Mouse (Mus musculus) gastrocnemius, postnatal 36 days (tissue): ENCODE results near the gene Elf3. TPM values are rescaled to one million over a fixed set of nuclear protein-coding genes. Genes with fewer than 3 reads are reported as not detected.

ENCODE experiments used
- total RNA-seq, 2 experiments: library from RNA; stranded (reverse); gene quantifications; 2 replicates each; pipeline ENCODE4 v1.2.3; 2021

The Elf3 gene
- total RNA-seq, 2 experiments from 2014 or later, result not detected

Other genes with a start within 250 kb of the Elf3 start
- gene Lgr6, start 153.3 kb downstream of the Elf3 start, total RNA-seq, result under 1 TPM; 0.39 to 0.51 TPM
- gene Ptpn7, start 125.9 kb downstream of the Elf3 start, total RNA-seq, result under 1 TPM; 0.27 to 0.56 TPM
- 10 to 100 TPM; 15.6 to 16.9 TPM for gene Arl8a, start 111.7 kb downstream of the Elf3 start, total RNA-seq
- under 1 TPM; 0.26 to 0.42 TPM for gene Gpr37l1, start 90.9 kb downstream of the Elf3 start, total RNA-seq
- 10 to 100 TPM; 11.1 to 11.3 TPM for gene Rnpep, start 25.5 kb upstream of the Elf3 start, total RNA-seq
- gene Timm17a, start 55.2 kb upstream of the Elf3 start, total RNA-seq, result 100 to 1,000 TPM; 270 to 308 TPM
- 1 to 10 TPM; 2.4 to 4.6 TPM for gene Lmod1, start 66.2 kb upstream of the Elf3 start, total RNA-seq
- 100 to 1,000 TPM; 198 to 200 TPM for gene Shisa4, start 116.7 kb upstream of the Elf3 start, total RNA-seq
- 10 to 100 TPM; 23.4 to 24.1 TPM for gene Ipo9, start 171.9 kb upstream of the Elf3 start, total RNA-seq